Mouse (Mus musculus) neural tube, embryonic 11.5 days (tissue): ENCODE results near the gene Spred1. TPM values are rescaled to one million over a fixed set of nuclear protein-coding genes. Genes with fewer than 3 reads are reported as not detected.
A peak's percentile ranks its signal among the peaks of the same experiment; 100 is the strongest.
"Not testable (repeated sequence)": the region's sequence is repeated elsewhere in the genome, so short reads cannot be mapped to it uniquely, and the experiment has no call there.

Experiments
- ATAC-seq: fragments of 200-750 bp; cut with Nextera tagmentation; 2 replicates; pipeline ENCODE4 v1.8.0; 2017; ENCODE audit warnings: moderate number of reproducible peaks, mild to moderate bottlenecking, moderate TSS enrichment, moderate library complexity; ENCODE audit not compliant: insufficient read depth, low FRiP score, low TSS enrichment
- DNase-seq: peaks from one replicate; pipeline ENCODE4 v3.0.0-alpha.2; 2015; ENCODE audit warnings: low spot score
- H3K27ac ChIP-seq: fragments of 300-500 bp; sonication (generic); 2 replicates; pipeline ENCODE4 v1.5.1; 2014; ENCODE audit warnings: low read depth, mild to moderate bottlenecking, low read length
- H3K27me3 ChIP-seq: fragments of 300-500 bp; sonication (generic); 2 replicates; pipeline ENCODE4 v1.6.1; 2014; ENCODE audit warnings: mild to moderate bottlenecking, low read length, mixed read lengths; ENCODE audit not compliant: control insufficient read depth, insufficient read depth
- H3K36me3 ChIP-seq: fragments of 300-500 bp; sonication (generic); 2 replicates; pipeline ENCODE4 v1.6.1; 2014; ENCODE audit warnings: mild to moderate bottlenecking, low read length, moderate library complexity, mixed read lengths; ENCODE audit not compliant: control insufficient read depth, insufficient read depth
- H3K4me1 ChIP-seq: fragments of 300-500 bp; sonication (generic); 2 replicates; pipeline ENCODE4 v1.6.1; 2014; ENCODE audit warnings: low read length, mixed read lengths; ENCODE audit not compliant: control insufficient read depth, insufficient read depth
- H3K4me2 ChIP-seq: fragments of 300-500 bp; sonication (generic); 2 replicates; pipeline ENCODE4 v1.6.1; 2014; ENCODE audit warnings: low read depth, mild to moderate bottlenecking, moderate library complexity
- H3K4me3 ChIP-seq: fragments of 300-500 bp; sonication (generic); 2 replicates; pipeline ENCODE4 v1.5.1; 2014; ENCODE audit warnings: low read depth, low read length
- H3K9ac ChIP-seq: fragments of 300-500 bp; sonication (generic); 2 replicates; pipeline ENCODE4 v1.6.1; 2014; ENCODE audit warnings: mild to moderate bottlenecking, low read length
- H3K9me3 ChIP-seq: fragments of 300-500 bp; sonication (generic); 2 replicates; pipeline ENCODE4 v1.6.1; 2016; ENCODE audit warnings: low read length; ENCODE audit not compliant: control insufficient read depth
- WGBS: fragments of 180-500 bp; shearing (Covaris S2); extraction: QIAGEN DNeasy Blood & Tissue Kit; methylation state at CpG from one replicate; pipeline ENCODE4 v1.1.7; 2014; 5-methylcytosine and 5-hydroxymethylcytosine counted together
- polyA plus RNA-seq: library from polyadenylated mRNA; unstranded; fragments of >200 nt; fragmentation: Nextera tagmentation; extraction: Ambion mirVana; gene quantifications from 2 replicates; pipeline ENCODE4 v1.2.1, GENCODE M21; 2014

Gene Spred1
- polyA plus RNA-seq, 1 experiment from 2014 or later: 23.5 TPM

- H3K27ac ChIP-seq: no peak overlapping the region
- no peak for DNase-seq
- H3K4me1 ChIP-seq: peaks cover 8% of the 10 kb centered on the region
- H3K4me3 ChIP-seq: no peak overlapping the region
- peak overlapping the region; percentile 30 for H3K4me2 ChIP-seq
- no peak overlapping the region for H3K9ac ChIP-seq
- no peaks in the 10 kb centered on the region for H3K36me3 ChIP-seq
- ATAC-seq: no peak
- no peaks in the 10 kb centered on the region for H3K27me3 ChIP-seq
- 51% methylated on average over 3 of the region's 3 CpGs for WGBS
- H3K9me3 ChIP-seq: no peaks in the 10 kb centered on the region
Measured at GRCm38 (mm10) chr2:117123701-117124100, 2.5 kb downstream of the Spred1 start.

- no peak overlapping the region for H3K9ac ChIP-seq
- H3K27ac ChIP-seq: no peak overlapping the region
- 85% methylated on average over 2 of the region's 2 CpGs for WGBS
- H3K4me2 ChIP-seq: no peak overlapping the region
- DNase-seq (no peak), ATAC-seq (no peak)
- peaks cover 4% of the 10 kb centered on the region for H3K4me1 ChIP-seq
- no peak overlapping the region for H3K4me3 ChIP-seq
- no peaks in the 10 kb centered on the region for H3K27me3 ChIP-seq
- no peaks in the 10 kb centered on the region for H3K9me3 ChIP-seq
- H3K36me3 ChIP-seq: no peaks in the 10 kb centered on the region
Measured at GRCm38 (mm10) chr2:117124839-117125238, 3.7 kb downstream of the Spred1 start.

- Histone ChIP-seq H3K9me3 (no peaks in the 10 kb centered on the region), H3K36me3 (no peaks in the 10 kb centered on the region), H3K4me1 (no peaks in the 10 kb centered on the region), H3K9ac (no peak overlapping the region), H3K4me2 (no peak overlapping the region), H3K4me3 (no peak overlapping the region), H3K27me3 (no peaks in the 10 kb centered on the region), H3K27ac (no peak overlapping the region)
- no peak for ATAC-seq
- 91% methylated on average over 2 of the region's 2 CpGs for WGBS
- DNase-seq: no peak
Measured at GRCm38 (mm10) chr2:117129156-117129555, 8.0 kb downstream of the Spred1 start.

GRCm38 (mm10) chr2:117131041-117131440 lies 9.9 kb downstream of the Spred1 start:
- not testable (repeated sequence) for DNase-seq, H3K9ac ChIP-seq, H3K27ac ChIP-seq, H3K36me3 ChIP-seq, H3K4me1 ChIP-seq, H3K4me2 ChIP-seq, ATAC-seq, H3K27me3 ChIP-seq, H3K9me3 ChIP-seq, H3K4me3 ChIP-seq
- 95% methylated on average over 7 of the region's 7 CpGs for whole genome bisulfite sequencing

- H3K4me2 ChIP-seq: no peak overlapping the region
- H3K9ac ChIP-seq: no peak overlapping the region
- no peaks in the 10 kb centered on the region for H3K4me1 ChIP-seq
- ATAC-seq (no peak), DNase-seq (no peak)
- H3K4me3 ChIP-seq: no peak overlapping the region
- H3K27me3 ChIP-seq: no peaks in the 10 kb centered on the region
- no peak overlapping the region for H3K27ac ChIP-seq
- WGBS: 77% methylated on average over 1 of the region's 1 CpGs
- no peaks in the 10 kb centered on the region for H3K9me3 ChIP-seq
- no peaks in the 10 kb centered on the region for H3K36me3 ChIP-seq
Measured at GRCm38 (mm10) chr2:117131910-117132309, 10.7 kb downstream of the Spred1 start.

- H3K9me3 ChIP-seq: no peaks in the 10 kb centered on the region
- H3K4me3 ChIP-seq: no peak overlapping the region
- no peak for DNase-seq
- WGBS: 97% methylated on average over 2 of the region's 2 CpGs
- no peak overlapping the region for H3K27ac ChIP-seq
- H3K4me2 ChIP-seq: no peak overlapping the region
- no peak overlapping the region for H3K9ac ChIP-seq
- no peaks in the 10 kb centered on the region for H3K36me3 ChIP-seq
- no peak for ATAC-seq
- H3K4me1 ChIP-seq: no peaks in the 10 kb centered on the region
- no peaks in the 10 kb centered on the region for H3K27me3 ChIP-seq
Measured at GRCm38 (mm10) chr2:117133541-117133940, 12.4 kb downstream of the Spred1 start.

GRCm38 (mm10) chr2:117137751-117138150 lies 16.6 kb downstream of the Spred1 start:
- Histone ChIP-seq H3K27ac (no peak overlapping the region), H3K9me3 (no peaks in the 10 kb centered on the region), H3K9ac (no peak overlapping the region), H3K27me3 (no peaks in the 10 kb centered on the region), H3K4me3 (no peak overlapping the region), H3K4me2 (no peak overlapping the region), H3K4me1 (0 out of 2 replicates have a peak, but pooled peaks cover 2% of the 10 kb centered on the region), H3K36me3 (no peaks in the 10 kb centered on the region)
- ATAC-seq: no peak
- WGBS: 35% methylated on average over 1 of the region's 1 CpGs
- DNase-seq: no peak

GRCm38 (mm10) chr2:117138932-117139331 lies 17.8 kb downstream of the Spred1 start:
- no peak overlapping the region for H3K27ac ChIP-seq
- H3K4me2 ChIP-seq: no peak overlapping the region
- no peaks in the 10 kb centered on the region for H3K9me3 ChIP-seq
- no peak overlapping the region for H3K9ac ChIP-seq
- ATAC-seq: no peak
- 0 out of 2 replicates have a peak, but pooled peaks cover 2% of the 10 kb centered on the region for H3K4me1 ChIP-seq
- 90% methylated on average over 5 of the region's 5 CpGs for WGBS
- no peaks in the 10 kb centered on the region for H3K27me3 ChIP-seq
- no peak overlapping the region for H3K4me3 ChIP-seq
- no peaks in the 10 kb centered on the region for H3K36me3 ChIP-seq
- DNase-seq: no peak

GRCm38 (mm10) chr2:117139977-117140376 lies 18.8 kb downstream of the Spred1 start:
- DNase-seq (no peak), ATAC-seq (no peak)
- no peak overlapping the region for H3K9ac ChIP-seq
- WGBS: 81% methylated on average over 1 of the region's 1 CpGs
- 0 out of 2 replicates have a peak, but pooled peaks cover 2% of the 10 kb centered on the region for H3K4me1 ChIP-seq
- H3K9me3 ChIP-seq: no peaks in the 10 kb centered on the region
- no peak overlapping the region for H3K27ac ChIP-seq
- H3K4me3 ChIP-seq: no peak overlapping the region
- no peaks in the 10 kb centered on the region for H3K36me3 ChIP-seq
- H3K27me3 ChIP-seq: no peaks in the 10 kb centered on the region
- no peak overlapping the region for H3K4me2 ChIP-seq
